Mouse (Mus musculus) kidney, postnatal 25 days (tissue): ENCODE results near the gene Dmrtc1a.
A peak's percentile ranks its signal among the peaks of the same experiment; 100 is the strongest.
"Not testable (repeated sequence)": the region's sequence is repeated elsewhere in the genome, so short reads cannot be mapped to it uniquely, and the experiment has no call there.

Experiments used
- DNase-seq, 2 experiments: peaks; one replicate each; pipeline ENCODE4 v3.0.0; 2021; ENCODE audit warnings: mixed read lengths in 2 of 2

The Dmrtc1a gene

GRCm38 (mm10) chrX:102908587-102908986 lies at the start of gene Dmrtc1a, which contains the start of gene 1700011M02Rik:
TSS of gene Dmrtc1a (minus strand) at chrX:102908687.
TSS of gene 1700011M02Rik (plus strand) at chrX:102908905.
- DNase-seq = not testable (repeated sequence)

- DNase-seq = not testable (repeated sequence)
These were observed 41.6 kb upstream of the Dmrtc1a start for GRCm38 (mm10) chrX:102950136-102950535.

- no peak for DNase-seq
These were observed 28.3 kb upstream of the Dmrtc1a start for GRCm38 (mm10) chrX:102936743-102937142.

- DNase-seq = no peak
These were observed 25.9 kb upstream of the Dmrtc1a start for GRCm38 (mm10) chrX:102934395-102934764.

- peak in 1 of 2 experiments; percentile 9 for DNase-seq
These were observed 25.3 kb upstream of the Dmrtc1a start for GRCm38 (mm10) chrX:102933571-102934394.

- no peak for DNase-seq
These were observed 24.6 kb upstream of the Dmrtc1a start for GRCm38 (mm10) chrX:102932992-102933570.

GRCm38 (mm10) chrX:102928072-102928471 lies 19.6 kb upstream of the Dmrtc1a start, which contains the start of gene 1700018G05Rik:
TSS of gene 1700018G05Rik (plus strand) at chrX:102928372.
- not testable (repeated sequence) for DNase-seq

- DNase-seq = peak in 1 of 2 experiments; percentile 31
These were observed 18.2 kb upstream of the Dmrtc1a start for GRCm38 (mm10) chrX:102926707-102927106.

- DNase-seq = not testable (repeated sequence)
These were observed 6.3 kb upstream of the Dmrtc1a start for GRCm38 (mm10) chrX:102914823-102915222.

- DNase-seq = no peak
These were observed 40.6 kb downstream of the Dmrtc1a start, which contains the start of gene 1700031F05Rik for GRCm38 (mm10) chrX:102867871-102868270. TSS of gene 1700031F05Rik (minus strand) at chrX:102867971.

GRCm38 (mm10) chrX:102854516-102854915 lies 54.0 kb downstream of the Dmrtc1a start, which contains the start of gene Dmrtc1c2:
TSS of gene Dmrtc1c2 (minus strand) at chrX:102854616.
- DNase-seq = not testable (repeated sequence)
